ENCODE assay signal across 8 mouse cellular contexts in the genomic region with DNA sequence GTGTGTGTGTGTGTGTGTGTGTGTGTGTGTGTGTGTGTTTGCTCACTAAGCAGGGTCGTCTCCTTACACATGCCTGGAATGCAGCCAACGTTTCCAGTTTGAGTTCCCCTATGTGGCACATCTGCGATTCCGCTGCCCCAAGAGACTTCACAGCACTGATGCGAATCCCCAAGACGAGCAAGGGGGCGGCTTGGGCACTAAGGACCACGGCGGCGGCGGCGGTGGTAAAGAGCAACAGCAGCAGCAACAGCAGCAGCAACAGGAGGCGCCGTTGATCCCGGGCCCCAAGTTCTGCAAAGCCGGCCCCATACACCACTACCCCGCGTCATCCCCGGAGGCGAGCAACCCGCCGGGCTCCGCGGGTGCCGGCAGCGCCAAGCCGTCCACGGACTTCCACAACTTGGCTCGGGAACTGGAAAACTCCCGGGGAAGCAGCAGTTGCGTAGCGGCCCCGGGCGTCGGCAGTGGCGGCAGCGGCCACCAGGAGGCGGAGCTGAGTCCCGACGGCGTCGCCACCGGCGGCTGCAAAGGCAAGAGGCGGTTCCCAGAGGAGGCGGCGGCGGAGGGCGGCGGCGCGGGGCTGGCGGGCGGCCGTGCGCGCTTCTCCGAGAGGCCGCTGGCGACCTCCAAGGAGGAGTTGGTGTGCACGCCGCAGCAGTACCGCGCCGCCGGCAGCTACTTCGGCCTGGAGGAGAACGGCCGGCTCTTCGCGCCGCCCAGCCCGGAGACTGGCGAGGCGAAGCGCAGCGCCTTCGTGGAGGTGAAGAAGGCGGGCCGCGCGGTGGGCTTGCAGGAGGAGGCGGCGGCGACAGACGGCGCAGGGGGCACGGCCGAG. TPM values are rescaled to one million over a fixed set of nuclear protein-coding genes. Genes with fewer than 3 reads are reported as not detected.
DNase-seq lines count a peak whose midpoint lies in the region; ATAC-seq lines count a peak whose summit lies in the region.

No protein-coding gene starts in this region.

- H3K9ac ChIP-seq in forebrain, embryonic 13.5 days = peak overlapping the region; percentile 69
- peak overlapping the region; percentile 70 for H3K9ac ChIP-seq in lung, embryonic 16.5 days (ENCODE audit: low read length)

- H3K4me1 ChIP-seq in forebrain, embryonic 13.5 days = peaks cover 55% of the 10 kb centered on the region
- peaks cover 27% of the 10 kb centered on the region for H3K4me1 ChIP-seq in lung, embryonic 16.5 days (replicated peaks; ENCODE audit: control insufficient read depth, insufficient read depth, low read length)

- H3K27me3 ChIP-seq in forebrain, embryonic 13.5 days = peaks cover 96% of the 10 kb centered on the region
- H3K27me3 ChIP-seq in lung, embryonic 16.5 days (ENCODE audit: control insufficient read depth, insufficient read depth, low read depth, low read length) = peaks cover 83% of the 10 kb centered on the region

- ATAC-seq in forebrain, embryonic 13.5 days = peak; percentile 72
- peak; percentile 78 for ATAC-seq in lung, embryonic 16.5 days (ENCODE audit: low read depth)

- peak overlapping the region; percentile 89 for H3K4me2 ChIP-seq in forebrain, embryonic 13.5 days
- H3K4me2 ChIP-seq in lung, embryonic 16.5 days (ENCODE audit: low read depth, low read length) = peak overlapping the region; percentile 97

- peak overlapping the region; percentile 14 for H3K27ac ChIP-seq in forebrain, embryonic 13.5 days
- H3K27ac ChIP-seq in lung, embryonic 16.5 days (ENCODE audit: low read length) = no peak overlapping the region

- intact Hi-C loops in heart, postnatal 25 days (cut with DNase I) = loop anchor here (5.0 kb wide), 2 partner anchors 142 to 1058 kb away; a partner anchor contains a TSS

- under 1% methylated on average over 73 of the region's 89 CpGs for WGBS in forebrain, embryonic 13.5 days
- WGBS in large intestine, adult 2 months = 1% methylated on average over 89 of the region's 89 CpGs
- under 1% methylated on average over 72 of the region's 89 CpGs for whole genome bisulfite sequencing in lung, embryonic 16.5 days

- H3K4me3 ChIP-seq in forebrain, embryonic 13.5 days = peak overlapping the region; percentile 56
- H3K4me3 ChIP-seq in lung, embryonic 16.5 days (ENCODE audit: low read length) = peak overlapping the region; percentile 67

- no peaks in the 10 kb centered on the region for H3K9me3 ChIP-seq in forebrain, embryonic 13.5 days (replicated peaks)
- H3K9me3 ChIP-seq in lung, embryonic 16.5 days (ENCODE audit: control insufficient read depth, low read length) = no peaks in the 10 kb centered on the region

- peak; percentile 51 to 72 for DNase-seq in CD8-positive naive resting alpha-beta T cell, adult 2 months (ENCODE audit: low read depth in 2 of 2, low spot score in 2 of 2)
- peak; percentile 23 for DNase-seq in c-Kit-positive CD71-positive TER-119-positive erythroid progenitor cells, embryonic 14.5 days (ENCODE audit: low spot score)
- peak; percentile 66 for DNase-seq in heart, postnatal 25 days (ENCODE audit: low spot score)
- DNase-seq in large intestine, adult 2 months (ENCODE audit: low read depth, low spot score) = peak; percentile 22
- DNase-seq in ovary, postnatal 10 days (ENCODE audit: low spot score) = peak; percentile 68
- DNase-seq in thymus, postnatal 0 days (ENCODE audit: low spot score) = peak; percentile 74

- no peaks in the 10 kb centered on the region for H3K36me3 ChIP-seq in forebrain, embryonic 13.5 days (ENCODE audit: poor library complexity, severe bottlenecking)
- no peaks in the 10 kb centered on the region for H3K36me3 ChIP-seq in lung, embryonic 16.5 days (ENCODE audit: control insufficient read depth, insufficient read depth, low read length)

RNA-seq across cellular contexts. Expression of a gene that starts 18.2 kb away (rescaled TPM):
- 2.7 and 4.2 TPM in 2 replicates for polyA plus RNA-seq in forebrain, embryonic 13.5 days (2015; fragmentation: Nextera tagmentation; extraction: Ambion mirVana)
- under 1 TPM; 0.18 to 0.34 TPM for total RNA-seq in heart, postnatal 25 days (2021)
- polyA plus RNA-seq in large intestine, adult 2 months (2012; rRNA removed) = 0.05 and 0.07 TPM in 2 replicates
- 0.79 and 0.87 TPM in 2 replicates for polyA plus RNA-seq in lung, embryonic 16.5 days (2015; fragmentation: Nextera tagmentation; extraction: Ambion mirVana)
- polyA plus RNA-seq in thymus, postnatal 0 days (2015; fragmentation: Nextera tagmentation; extraction: Ambion mirVana) = not detected in 2 replicates

Comparison
In these comparisons a context has a peak if more than half of its experiments do, and no peak if none do; other contexts are left out.
1. DNase-seq: peak in every context shown above with its lines; median percentile 74 in thymus, postnatal 0 days; 68 in ovary, postnatal 10 days; 66 in heart, postnatal 25 days; 62 in CD8-positive naive resting alpha-beta T cell, adult 2 months; 23 in c-Kit-positive CD71-positive TER-119-positive erythroid progenitor cells, embryonic 14.5 days; 22 in large intestine, adult 2 months.